Mouse (Mus musculus): ENCODE results near the gene Coq2.

- TF ChIP-seq MYC (IDR thresholded peaks at IDR 0.05; ENCODE audit: low read depth, low read length): no peak
- TF ChIP-seq CTCF (IDR thresholded peaks at IDR 0.05 in 2 of 3, conservative IDR thresholded peaks at IDR 0.05 in 1 of 3; ENCODE audit: control insufficient read depth in 1 of 3, insufficient read depth in 1 of 3, low read depth in 2 of 3, low read length in 3 of 3, poor library complexity in 1 of 3, severe bottlenecking in 1 of 3): no peak
- no peak for TF ChIP-seq POLR2A (IDR thresholded peaks at IDR 0.05; ENCODE audit: control insufficient read depth in 1 of 2, insufficient read depth in 1 of 2, low read depth in 1 of 2, low read length in 2 of 2, poor library complexity in 1 of 2)
- TF ChIP-seq MEF2A (IDR thresholded peaks at IDR 0.05; ENCODE audit: extremely low read depth, insufficient replicate concordance, low read depth, low read length, poor library complexity, severe bottlenecking): no peak
- no peak for TF ChIP-seq MAFK (IDR thresholded peaks at IDR 0.05; ENCODE audit: borderline replicate concordance, low read depth, low read length)
- TF ChIP-seq KAT2A (conservative IDR thresholded peaks at IDR 0.05; ENCODE audit: low read depth, low read length): no peak
- TF ChIP-seq UBTF (IDR thresholded peaks at IDR 0.05; ENCODE audit: borderline replicate concordance, insufficient read depth, low read depth, low read length): no peak
- no peak for TF ChIP-seq EP300 (IDR thresholded peaks at IDR 0.05; ENCODE audit: low read depth in 1 of 2, low read length in 2 of 2)
- TF ChIP-seq TAL1 (IDR thresholded peaks at IDR 0.05; ENCODE audit: low read length): no peak
- no peak for TF ChIP-seq ZC3H11A (IDR thresholded peaks at IDR 0.05; ENCODE audit: low read depth, low read length)
- no peak for TF ChIP-seq BHLHE40 (IDR thresholded peaks at IDR 0.05; ENCODE audit: borderline replicate concordance, low read depth, low read length)
- no peak for TF ChIP-seq ETS1 (IDR thresholded peaks at IDR 0.05; ENCODE audit: low read depth, low read length)
- no peak for TF ChIP-seq HCFC1 (IDR thresholded peaks at IDR 0.05; ENCODE audit: low read depth, low read length)
Measured at GRCm38 (mm10) chr5:100700861-100701620, 26.1 kb upstream of the Coq2 start.
